Mouse (Mus musculus) cerebellum, adult 2 months (tissue): ENCODE measurements around the gene Gm11634.
"Not testable (repeated sequence)": the region's sequence is repeated elsewhere in the genome, so short reads cannot be mapped to it uniquely, and the experiment has no call there.

Source experiments
- CTCF ChIP-seq: fragments of 200-500 bp; IDR thresholded peaks from 2 replicates; pipeline ENCODE4 v1.5.1; 2011; ENCODE audit warnings: low read depth, mild to moderate bottlenecking, control low read depth, low read length, moderate library complexity, borderline replicate concordance; ENCODE audit not compliant: insufficient read depth
- POLR2A ChIP-seq: fragments of 200-500 bp; IDR thresholded peaks from 2 replicates; pipeline ENCODE4 v1.6.1; 2011; ENCODE audit warnings: low read length, control low read depth, borderline replicate concordance; ENCODE audit not compliant: insufficient read depth

- TF ChIP-seq POLR2A, CTCF: not testable (repeated sequence)
These were observed 48.0 kb upstream of the Gm11634 start for GRCm38 (mm10) chr11:101647093-101647492.
